Mouse (Mus musculus): ENCODE data around the gene Ndufaf3.
"Not testable (repeated sequence)": the region's sequence is repeated elsewhere in the genome, so short reads cannot be mapped to it uniquely, and the experiment has no call there.

The Ndufaf3 gene

GRCm38 (mm10) chr9:108566815-108567776 is at the start of gene Ndufaf3:
Ndufaf3 (minus strand) TSS chr9:108567434.
- peak; percentile 96 for DNase-seq (ENCODE audit: low spot score)

GRCm38 (mm10) chr9:108611488-108611887 is 44.3 kb upstream of the Ndufaf3 start:
- DNase-seq (ENCODE audit: low spot score) = no peak

GRCm38 (mm10) chr9:108608889-108609288 is 41.7 kb upstream of the Ndufaf3 start:
- DNase-seq (ENCODE audit: low spot score) = no peak

- not testable (repeated sequence) for DNase-seq (ENCODE audit: low spot score)
These were observed 40.7 kb upstream of the Ndufaf3 start for GRCm38 (mm10) chr9:108607929-108608328.

GRCm38 (mm10) chr9:108601986-108602385 is 34.8 kb upstream of the Ndufaf3 start:
- DNase-seq (ENCODE audit: low spot score) = no peak

- no peak for DNase-seq (ENCODE audit: low spot score)
These were observed 32.8 kb upstream of the Ndufaf3 start for GRCm38 (mm10) chr9:108600011-108600410.

GRCm38 (mm10) chr9:108599021-108599566 is 31.9 kb upstream of the Ndufaf3 start:
- no peak for DNase-seq (ENCODE audit: low spot score)

GRCm38 (mm10) chr9:108596998-108597764 is 29.9 kb upstream of the Ndufaf3 start, which contains the start of gene P4htm:
P4htm (minus strand) TSS chr9:108597667.
- peak; percentile 79 for DNase-seq (ENCODE audit: low spot score)

GRCm38 (mm10) chr9:108594354-108594753 is 27.1 kb upstream of the Ndufaf3 start:
- DNase-seq (ENCODE audit: low spot score) = no peak

GRCm38 (mm10) chr9:108591462-108591861 is 24.2 kb upstream of the Ndufaf3 start:
- DNase-seq (ENCODE audit: low spot score) = no peak

- DNase-seq (ENCODE audit: low spot score) = no peak
These were observed 22.0 kb upstream of the Ndufaf3 start for GRCm38 (mm10) chr9:108589229-108589628.

- peak; percentile 96 for DNase-seq (ENCODE audit: low spot score)
These were observed 20.4 kb upstream of the Ndufaf3 start for GRCm38 (mm10) chr9:108587571-108588180.

GRCm38 (mm10) chr9:108579344-108579690 is 12.1 kb upstream of the Ndufaf3 start:
- DNase-seq (ENCODE audit: low spot score) = no peak

- peak; percentile 95 for DNase-seq (ENCODE audit: low spot score)
These were observed 11.5 kb upstream of the Ndufaf3 start, which contains the start of gene Wdr6 for GRCm38 (mm10) chr9:108578545-108579343. Wdr6 (minus strand) TSS chr9:108578739.

- peak; percentile 65 for DNase-seq (ENCODE audit: low spot score)
These were observed 10.8 kb upstream of the Ndufaf3 start for GRCm38 (mm10) chr9:108577934-108578544.

GRCm38 (mm10) chr9:108577025-108577424 is 9.8 kb upstream of the Ndufaf3 start:
- DNase-seq (ENCODE audit: low spot score) = no peak

GRCm38 (mm10) chr9:108575321-108576297 is 8.4 kb upstream of the Ndufaf3 start:
- no peak for DNase-seq (ENCODE audit: low spot score)

GRCm38 (mm10) chr9:108574921-108575320 is 7.7 kb upstream of the Ndufaf3 start:
- DNase-seq (ENCODE audit: low spot score) = no peak
